Mouse (Mus musculus) lung, embryonic 14.5 days (tissue): ENCODE results near the gene Tmem235. TPM values are rescaled to one million over a fixed set of nuclear protein-coding genes. Genes with fewer than 3 reads are reported as not detected.

ENCODE experiments used
- ATAC-seq: fragments of 200-750 bp; cut with Nextera tagmentation; 2 replicates; pipeline ENCODE4 v1.8.0; 2017; ENCODE audit warnings: mild to moderate bottlenecking, moderate TSS enrichment, moderate library complexity; ENCODE audit not compliant: insufficient read depth
- DNase-seq: peaks from one replicate; pipeline ENCODE4 v3.0.0-alpha.2; 2015
- H3K27ac ChIP-seq: fragments of 300-500 bp; sonication (generic); 2 replicates; pipeline ENCODE4 v1.5.1; 2014; ENCODE audit warnings: low read depth, mild to moderate bottlenecking, moderate library complexity
- H3K27me3 ChIP-seq: fragments of 300-500 bp; sonication (generic); 2 replicates; pipeline ENCODE4 v1.6.1; 2014; ENCODE audit warnings: low read length, control low read depth; ENCODE audit not compliant: insufficient read depth
- H3K36me3 ChIP-seq: fragments of 300-500 bp; sonication (generic); 2 replicates; pipeline ENCODE4 v1.6.1; 2014; ENCODE audit warnings: control low read depth; ENCODE audit not compliant: insufficient read depth
- H3K4me1 ChIP-seq: fragments of 300-500 bp; sonication (generic); 2 replicates; pipeline ENCODE4 v1.6.1; 2014; ENCODE audit warnings: antibody characterized with exemption, control low read depth; ENCODE audit not compliant: insufficient read depth
- H3K4me2 ChIP-seq: fragments of 300-500 bp; sonication (generic); 2 replicates; pipeline ENCODE4 v1.6.1; 2014; ENCODE audit warnings: mild to moderate bottlenecking
- H3K4me3 ChIP-seq: fragments of 300-500 bp; sonication (generic); 2 replicates; pipeline ENCODE4 v1.5.1; 2014; ENCODE audit warnings: low read depth, low read length
- H3K9ac ChIP-seq: fragments of 300-500 bp; sonication (generic); 2 replicates; pipeline ENCODE4 v1.6.1; 2014
- H3K9me3 ChIP-seq: fragments of 300-500 bp; sonication (generic); 2 replicates; pipeline ENCODE4 v1.6.1; 2016; ENCODE audit warnings: low read depth, low read length, control low read depth
- CTCF ChIP-seq: IDR thresholded peaks from 2 replicates; pipeline ENCODE4 v1.5.1; 2016; ENCODE audit warnings: antibody characterized with exemption, low read depth
- WGBS: fragments of 180-500 bp; shearing (Covaris S2); extraction: QIAGEN DNeasy Blood & Tissue Kit; methylation state at CpG from one replicate; pipeline ENCODE4 v1.1.7; 2014; 5-methylcytosine and 5-hydroxymethylcytosine counted together
- polyA plus RNA-seq: library from polyadenylated mRNA; unstranded; fragments of >200 nt; fragmentation: Nextera tagmentation; extraction: Ambion mirVana; gene quantifications from 2 replicates; pipeline ENCODE4 v1.2.1, GENCODE M21; 2014

Gene Tmem235
- polyA plus RNA-seq, 1 experiment from 2014 or later = not detected

GRCm38 (mm10) chr11:117843434-117843833, 17.1 kb upstream of the Tmem235 start:
- no peaks in the 10 kb centered on the region for H3K27me3 ChIP-seq
- H3K27ac ChIP-seq = no peak overlapping the region
- no peak for ATAC-seq
- H3K9ac ChIP-seq = no peak overlapping the region
- H3K36me3 ChIP-seq = no peaks in the 10 kb centered on the region
- 79% methylated on average over 2 of the region's 2 CpGs for WGBS
- DNase-seq = no peak
- H3K4me3 ChIP-seq = no peak overlapping the region
- TF ChIP-seq CTCF = no peak
- peaks cover 11% of the 10 kb centered on the region for H3K4me1 ChIP-seq
- no peaks in the 10 kb centered on the region for H3K9me3 ChIP-seq
- H3K4me2 ChIP-seq = no peak overlapping the region

GRCm38 (mm10) chr11:117844997-117845396, 15.6 kb upstream of the Tmem235 start:
- H3K27ac ChIP-seq = peak overlapping the region; percentile 69; the same call in 1 of the 2 replicates
- no peak overlapping the region for H3K4me3 ChIP-seq
- 53% methylated on average over 2 of the region's 2 CpGs for WGBS
- no peaks in the 10 kb centered on the region for H3K36me3 ChIP-seq
- DNase-seq (no peak), ATAC-seq (no peak)
- no peaks in the 10 kb centered on the region for H3K27me3 ChIP-seq
- H3K4me1 ChIP-seq = peaks cover 13% of the 10 kb centered on the region
- no peaks in the 10 kb centered on the region for H3K9me3 ChIP-seq
- H3K4me2 ChIP-seq = no peak overlapping the region
- no peak overlapping the region; the same call in 1 of the 2 replicates for H3K9ac ChIP-seq
- TF ChIP-seq CTCF = no peak

GRCm38 (mm10) chr11:117845651-117846050, 14.9 kb upstream of the Tmem235 start:
- Histone ChIP-seq H3K36me3 (no peaks in the 10 kb centered on the region), H3K27me3 (no peaks in the 10 kb centered on the region), H3K4me3 (no peak overlapping the region), H3K9ac (no peak overlapping the region), H3K4me2 (no peak overlapping the region), H3K27ac (no peak overlapping the region), H3K9me3 (no peaks in the 10 kb centered on the region), H3K4me1 (peaks cover 19% of the 10 kb centered on the region)
- WGBS = 73% methylated on average over 2 of the region's 2 CpGs
- no peak for TF ChIP-seq CTCF
- ATAC-seq = no peak
- DNase-seq = no peak

DNA sequence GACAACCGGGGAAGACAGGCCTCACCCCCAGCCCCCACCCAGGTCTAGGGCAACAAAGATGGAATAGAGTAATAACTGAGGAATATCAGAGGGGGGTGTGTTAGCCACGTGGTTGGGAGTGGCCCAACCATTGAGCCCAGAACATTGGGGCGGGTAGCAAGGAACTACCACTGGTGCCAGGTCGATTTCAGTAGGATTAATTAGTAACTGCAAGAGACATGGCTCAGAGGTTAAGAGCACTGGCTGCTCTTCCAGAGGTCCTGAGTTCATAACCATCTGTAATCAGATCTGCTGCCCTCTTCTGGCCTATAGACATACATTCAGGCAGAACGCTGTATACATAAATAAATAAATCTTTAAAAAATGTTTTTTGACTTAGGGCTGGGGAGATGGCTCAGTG, 13.9 kb upstream of the Tmem235 start:
- H3K4me2 ChIP-seq = no peak overlapping the region
- peaks cover 22% of the 10 kb centered on the region for H3K4me1 ChIP-seq
- no peak overlapping the region for H3K9ac ChIP-seq
- ATAC-seq (no peak), DNase-seq (peak; percentile 62)
- peak; percentile 46 for TF ChIP-seq CTCF
- no peak overlapping the region for H3K4me3 ChIP-seq
- H3K9me3 ChIP-seq = no peaks in the 10 kb centered on the region
- no peak overlapping the region for H3K27ac ChIP-seq
- 47% methylated on average over 5 of the region's 5 CpGs for WGBS
- peaks cover 5% of the 10 kb centered on the region for H3K36me3 ChIP-seq
- H3K27me3 ChIP-seq = no peaks in the 10 kb centered on the region

DNA sequence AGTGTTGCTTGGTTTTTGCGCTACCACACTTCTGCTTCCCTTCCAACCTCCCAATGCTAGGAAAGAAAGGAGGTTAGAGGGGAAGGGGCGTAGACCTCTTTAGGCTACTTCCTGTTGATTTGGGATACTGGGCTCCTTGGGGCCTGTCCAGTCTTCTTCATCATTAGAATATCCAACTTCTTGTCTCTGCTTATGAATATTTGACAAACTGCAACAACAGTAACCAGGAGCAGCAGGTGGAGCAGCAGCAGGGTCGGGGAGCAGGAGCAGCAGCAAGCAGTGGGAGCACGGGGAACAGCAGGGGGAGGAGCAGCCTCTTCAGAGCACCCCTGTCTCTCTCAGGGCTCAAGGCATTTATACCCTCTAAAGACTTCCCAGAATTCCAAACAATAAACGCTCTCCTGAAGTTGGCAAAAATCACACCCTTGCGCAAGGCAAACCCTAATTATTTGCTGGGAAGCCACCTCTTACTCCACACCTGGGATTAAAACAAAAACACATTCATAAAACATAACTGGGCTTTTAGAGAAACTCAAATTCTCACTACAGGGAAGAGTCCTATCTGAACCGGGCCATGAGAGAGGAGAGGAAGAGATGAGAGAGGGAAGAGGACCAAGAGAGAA, 12.8 kb upstream of the Tmem235 start:
- H3K27ac ChIP-seq = peak overlapping the region; percentile 97
- H3K36me3 ChIP-seq = peaks cover 15% of the 10 kb centered on the region
- peak overlapping the region; percentile 90 for H3K4me2 ChIP-seq
- ATAC-seq (no peak), DNase-seq (no peak)
- H3K9me3 ChIP-seq = no peaks in the 10 kb centered on the region
- peak overlapping the region; percentile 74 for H3K4me3 ChIP-seq
- no peak for TF ChIP-seq CTCF
- no peaks in the 10 kb centered on the region for H3K27me3 ChIP-seq
- peak overlapping the region; percentile 83 for H3K9ac ChIP-seq
- 73% methylated on average over 7 of the region's 7 CpGs for WGBS
- H3K4me1 ChIP-seq = peaks cover 22% of the 10 kb centered on the region

- Histone ChIP-seq H3K27ac (peak overlapping the region; percentile 97), H3K4me3 (peak overlapping the region; percentile 74), H3K4me2 (peak overlapping the region; percentile 90), H3K27me3 (no peaks in the 10 kb centered on the region), H3K9ac (peak overlapping the region; percentile 83), H3K36me3 (peaks cover 22% of the 10 kb centered on the region), H3K9me3 (no peaks in the 10 kb centered on the region), H3K4me1 (peaks cover 22% of the 10 kb centered on the region)
- ATAC-seq (peak; percentile 88), DNase-seq (no peak)
- 4% methylated on average over 19 of the region's 19 CpGs for WGBS
- TF ChIP-seq CTCF = no peak
Observed at GRCm38 (mm10) chr11:117848271-117848984, 12.1 kb upstream of the Tmem235 start.

DNA sequence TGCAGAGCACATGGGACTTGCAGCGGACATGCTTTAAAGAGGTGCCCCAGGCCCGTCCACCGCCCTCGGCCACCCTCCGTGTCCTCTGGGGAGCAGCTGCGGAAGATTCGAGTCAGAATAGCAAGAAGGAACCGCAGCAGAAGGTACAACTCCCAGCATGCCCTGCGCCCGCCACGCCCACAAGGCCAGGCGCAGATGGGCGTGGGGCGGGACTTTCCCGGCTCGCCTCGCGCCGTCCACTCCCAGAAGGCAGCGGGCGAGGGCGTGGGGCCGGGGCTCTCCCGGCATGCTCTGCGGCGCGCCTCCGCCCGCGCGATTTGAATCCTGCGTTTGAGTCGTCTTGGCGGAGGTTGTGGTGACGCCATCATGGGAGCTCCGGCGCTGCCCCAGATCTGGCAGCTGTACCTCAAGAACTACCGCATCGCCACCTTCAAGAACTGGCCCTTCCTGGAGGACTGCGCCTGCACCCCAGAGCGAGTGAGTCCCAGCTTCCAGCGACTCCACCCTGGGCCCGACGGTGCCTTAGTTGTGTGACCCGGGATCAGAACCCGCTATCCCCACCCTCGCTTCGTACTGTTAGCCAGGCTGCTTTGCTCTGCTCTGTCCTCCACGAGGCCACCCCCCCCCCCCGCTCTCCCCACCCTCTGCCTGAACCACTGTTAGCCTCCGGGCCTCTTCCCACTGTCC, 11.4 kb upstream of the Tmem235 start, which contains the start of gene Birc5:
Birc5 (plus strand) TSS at position 267 of the 687 bp plus-strand sequence.
- Histone ChIP-seq H3K4me3 (peak within 1 kb of the TSS; percentile 74), H3K4me1 (peaks cover 22% of the 10 kb centered on the region), H3K27me3 (no peaks in the 10 kb centered on the region), H3K36me3 (peaks cover 29% of the 10 kb centered on the region), H3K9me3 (no peaks in the 10 kb centered on the region), H3K4me2 (peak within 1 kb of the TSS; percentile 90), H3K27ac (peak within 1 kb of the TSS; percentile 97), H3K9ac (peak within 1 kb of the TSS; percentile 83)
- under 1% methylated on average over 51 of the region's 51 CpGs for WGBS
- TF ChIP-seq CTCF = no peak
- ATAC-seq = peak; percentile 91
- peak; percentile 99 for DNase-seq
